Comparison of ENCODE assay signal across 1 mouse cellular context in the genomic region with DNA sequence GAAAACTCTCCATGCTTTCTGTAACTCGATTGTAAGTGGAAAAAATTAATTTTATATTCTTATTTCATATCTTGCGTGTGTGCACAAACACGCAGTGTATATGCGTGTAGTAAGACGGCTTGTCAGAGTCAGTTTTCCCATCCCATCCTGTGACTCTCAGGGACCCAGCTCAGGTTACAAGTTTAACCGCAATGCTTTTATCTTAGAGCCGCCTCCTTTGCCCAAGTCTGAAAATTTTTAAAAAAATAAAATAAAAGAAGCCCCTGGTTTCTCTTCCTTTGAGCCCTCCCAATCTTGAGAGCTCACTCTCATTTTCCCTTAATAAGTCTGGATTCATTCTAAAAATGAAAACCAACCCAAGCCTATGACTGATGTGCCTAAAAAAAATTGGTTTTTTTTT.
TF ChIP-seq lines count a peak whose summit lies in the region.

No protein-coding gene starts in this region.

TF ChIP-seq in MEL, 35 proteins besides CTCF, POLR2A, EP300 and RAD21 (continued from another document):
- TF ChIP-seq ZNF384 (IDR thresholded peaks at IDR 0.05; ENCODE audit: low read depth, low read length) (peak; percentile 90), SIN3A (IDR thresholded peaks at IDR 0.05; ENCODE audit: low read length) (peak; percentile 63), MAFK (IDR thresholded peaks at IDR 0.05; ENCODE audit: borderline replicate concordance, low read depth, low read length) (0 out of 2 replicates have a peak, but pooled peaks have one; percentile 39), RCOR1 (IDR thresholded peaks at IDR 0.05; ENCODE audit: low read depth, low read length) (peak; percentile 67), ELF1 (IDR thresholded peaks at IDR 0.05; ENCODE audit: low read depth, low read length) (no peak), TBP (IDR thresholded peaks at IDR 0.05; ENCODE audit: low read depth, low read length) (no peak), KAT2A (conservative IDR thresholded peaks at IDR 0.05; ENCODE audit: low read depth, low read length) (no peak), NELFE (IDR thresholded peaks at IDR 0.05; ENCODE audit: low read depth, low read length) (no peak), ZMIZ1 (IDR thresholded peaks at IDR 0.05; ENCODE audit: low read depth, low read length) (no peak), POLR2AphosphoS2 (IDR thresholded peaks at IDR 0.05; ENCODE audit: low read length) (no peak)
